Mouse (Mus musculus) urinary bladder, postnatal 25 days (tissue): ENCODE results near the gene Pik3c2b.

Source experiments
- DNase-seq: peaks from one replicate; pipeline ENCODE4 v3.0.0; 2022; ENCODE audit warnings: low spot score

Pik3c2b gene

GRCm38 (mm10) chr1:133100980-133101798, 55.7 kb downstream of the Pik3c2b start:
- DNase-seq, result peak; percentile 76

DNA sequence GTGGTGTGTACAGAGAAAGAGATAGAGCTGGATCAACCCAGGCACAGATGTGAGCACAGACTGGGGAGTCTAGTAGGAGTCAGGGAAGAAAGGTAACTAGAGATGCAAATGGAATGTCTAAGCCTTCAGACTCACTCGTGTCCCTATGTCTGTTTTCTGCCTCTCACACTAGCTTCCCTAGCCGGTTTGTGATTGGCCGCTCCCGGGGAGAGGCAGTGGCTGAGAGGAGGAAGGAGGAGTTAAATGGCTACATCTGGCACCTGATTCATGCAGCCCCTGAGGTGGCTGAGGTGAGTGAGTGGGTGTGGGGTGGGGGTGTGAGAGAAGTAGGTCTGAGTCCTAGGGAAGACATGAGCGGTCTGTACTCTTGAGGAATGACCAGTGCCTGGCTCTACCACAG, 56.6 kb downstream of the Pik3c2b start:
- no peak for DNase-seq

GRCm38 (mm10) chr1:133103315-133103714, 57.8 kb downstream of the Pik3c2b start:
- DNase-seq, result no peak

- no peak for DNase-seq
Observed at GRCm38 (mm10) chr1:133103871-133104270, 58.4 kb downstream of the Pik3c2b start.

DNA sequence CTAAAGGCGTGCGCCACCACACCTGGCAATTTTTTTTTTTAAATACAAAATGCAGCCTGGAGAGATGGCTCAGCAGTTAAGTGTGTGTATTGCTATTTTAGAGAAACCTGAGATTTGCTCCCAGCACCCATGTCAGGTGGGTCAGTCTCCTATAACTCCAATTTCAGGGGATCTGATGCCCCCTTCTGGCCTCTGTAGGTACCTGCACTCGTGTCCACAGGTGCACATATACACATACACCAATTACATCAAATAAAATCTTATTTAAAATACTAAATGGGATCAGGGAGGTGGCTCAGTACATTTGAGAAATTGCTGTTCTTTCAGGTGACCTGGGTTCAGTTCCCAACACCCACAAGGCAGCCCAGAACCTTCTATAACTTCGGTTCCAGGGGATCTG, 70.6 kb downstream of the Pik3c2b start:
- DNase-seq, result no peak

GRCm38 (mm10) chr1:133118127-133118526, 72.7 kb downstream of the Pik3c2b start:
- DNase-seq, result no peak

- DNase-seq, result no peak
Observed at GRCm38 (mm10) chr1:133118844-133119243, 73.4 kb downstream of the Pik3c2b start.

DNA sequence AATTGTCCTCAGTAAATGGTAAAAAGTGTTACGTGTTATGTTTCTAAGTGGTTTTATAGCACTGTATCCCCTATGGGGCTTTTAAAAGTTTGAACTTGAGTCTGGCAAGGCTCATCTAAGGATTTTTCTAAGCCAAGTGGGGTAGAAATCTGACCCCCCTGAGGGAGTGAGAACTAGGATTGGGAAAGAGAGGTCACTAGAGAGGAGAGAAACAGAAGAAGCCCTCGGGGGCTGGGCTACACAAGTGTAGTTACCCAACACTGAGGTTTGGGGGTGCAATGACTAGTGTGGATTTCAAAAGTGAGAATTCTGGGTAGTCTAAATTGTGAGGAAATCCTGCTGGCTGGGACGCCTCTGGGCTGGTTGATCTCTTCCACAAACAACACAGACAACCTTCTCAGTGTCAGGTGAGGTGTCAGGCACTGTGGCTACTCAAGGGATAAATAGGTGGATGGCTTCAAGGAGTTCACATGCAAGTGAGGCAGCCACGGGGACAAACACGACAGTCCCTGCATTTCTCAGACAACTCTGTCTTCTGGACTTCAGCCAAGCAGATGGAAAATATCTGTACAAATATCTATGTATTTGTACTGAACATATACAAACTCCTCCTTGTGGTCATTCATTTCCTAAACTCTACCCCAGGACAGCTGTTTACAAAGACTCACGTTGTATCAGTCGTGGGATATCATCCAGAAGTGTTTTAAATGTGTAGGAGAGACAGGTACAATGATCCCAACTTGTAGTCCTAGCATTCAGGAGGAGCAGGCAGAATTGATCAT, 74.7 kb downstream of the Pik3c2b start:
- DNase-seq, result no peak

DNA sequence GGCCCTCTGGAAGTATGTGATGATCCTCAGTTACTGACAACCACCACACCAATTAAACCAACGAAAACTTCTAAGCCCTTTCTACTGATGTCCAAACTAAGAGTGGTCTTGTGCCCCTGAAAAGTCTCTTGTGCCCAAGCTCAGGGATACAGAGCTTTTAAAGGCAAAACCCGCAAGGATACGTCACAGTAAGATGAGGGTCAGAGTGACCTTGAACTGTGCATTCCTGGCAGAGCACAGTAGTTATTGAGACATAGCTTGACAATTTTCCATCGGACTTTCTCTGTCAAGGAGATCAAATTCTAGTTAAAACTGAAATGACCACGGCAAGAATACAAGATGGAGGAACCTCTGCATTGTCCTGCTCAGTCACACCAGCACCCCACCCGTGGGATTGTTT, 75.8 kb downstream of the Pik3c2b start:
- no peak for DNase-seq

DNA sequence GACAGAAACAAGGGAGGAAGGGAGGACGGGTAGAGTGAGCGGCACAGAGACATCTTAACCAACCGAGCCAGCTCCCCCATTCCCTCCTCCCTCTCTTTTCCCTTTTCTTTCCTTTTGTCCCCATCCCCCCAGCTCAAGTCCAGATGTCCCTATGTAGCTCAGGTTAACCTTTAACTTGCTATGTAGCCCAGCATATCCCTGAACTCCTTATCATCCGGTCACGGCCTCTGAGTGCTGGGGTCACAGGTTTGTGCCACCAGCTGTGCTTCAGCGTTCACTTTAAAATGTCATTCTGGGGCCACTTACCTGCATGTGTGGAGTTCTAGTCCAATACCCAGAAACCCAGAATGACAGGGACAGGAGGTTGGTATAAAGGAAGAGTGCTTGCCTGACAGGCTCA, 78.7 kb downstream of the Pik3c2b start:
- DNase-seq, result no peak

- DNase-seq, result no peak
Observed at GRCm38 (mm10) chr1:133125640-133126364, 80.3 kb downstream of the Pik3c2b start.

- DNase-seq, result no peak
Observed at GRCm38 (mm10) chr1:133126365-133126740, 80.9 kb downstream of the Pik3c2b start.

- DNase-seq, result no peak
Observed at GRCm38 (mm10) chr1:133127328-133127727, 81.9 kb downstream of the Pik3c2b start.

DNA sequence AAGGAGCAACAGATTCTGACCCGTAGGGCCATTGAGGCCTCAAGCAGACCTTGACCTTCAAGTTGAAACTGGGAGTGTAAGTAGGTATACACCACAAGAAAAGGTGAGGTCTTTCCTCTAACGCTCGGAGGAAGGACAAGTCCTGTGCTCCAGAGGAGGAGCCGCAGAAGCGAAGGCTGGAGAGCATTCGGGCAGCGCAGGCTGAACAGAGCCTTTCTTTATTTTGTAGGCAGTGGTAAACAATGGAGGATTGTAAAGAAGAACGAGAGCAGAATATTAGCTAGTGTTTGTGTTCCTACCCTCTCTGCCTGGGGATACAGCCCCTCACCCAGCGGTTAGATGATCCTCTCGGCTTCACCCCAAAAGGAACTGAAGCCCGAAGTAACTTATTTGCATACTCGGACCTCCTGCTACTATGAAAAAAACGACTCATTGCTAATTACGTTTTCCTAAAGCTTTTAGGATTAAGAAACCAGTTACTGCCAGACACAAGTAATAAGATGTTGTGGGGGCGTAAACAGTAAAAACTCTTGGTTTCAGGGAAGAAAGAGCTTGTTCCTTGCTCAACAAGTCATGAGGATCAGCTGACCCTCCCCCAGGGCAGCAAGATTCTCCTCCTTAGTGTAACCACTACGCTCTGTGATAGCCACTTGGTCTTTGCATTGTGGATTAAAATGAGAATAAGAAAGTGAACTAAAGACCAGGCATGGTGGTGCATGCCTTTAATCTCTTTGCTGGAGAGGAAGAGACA, 84.2 kb downstream of the Pik3c2b start:
- no peak for DNase-seq

DNA sequence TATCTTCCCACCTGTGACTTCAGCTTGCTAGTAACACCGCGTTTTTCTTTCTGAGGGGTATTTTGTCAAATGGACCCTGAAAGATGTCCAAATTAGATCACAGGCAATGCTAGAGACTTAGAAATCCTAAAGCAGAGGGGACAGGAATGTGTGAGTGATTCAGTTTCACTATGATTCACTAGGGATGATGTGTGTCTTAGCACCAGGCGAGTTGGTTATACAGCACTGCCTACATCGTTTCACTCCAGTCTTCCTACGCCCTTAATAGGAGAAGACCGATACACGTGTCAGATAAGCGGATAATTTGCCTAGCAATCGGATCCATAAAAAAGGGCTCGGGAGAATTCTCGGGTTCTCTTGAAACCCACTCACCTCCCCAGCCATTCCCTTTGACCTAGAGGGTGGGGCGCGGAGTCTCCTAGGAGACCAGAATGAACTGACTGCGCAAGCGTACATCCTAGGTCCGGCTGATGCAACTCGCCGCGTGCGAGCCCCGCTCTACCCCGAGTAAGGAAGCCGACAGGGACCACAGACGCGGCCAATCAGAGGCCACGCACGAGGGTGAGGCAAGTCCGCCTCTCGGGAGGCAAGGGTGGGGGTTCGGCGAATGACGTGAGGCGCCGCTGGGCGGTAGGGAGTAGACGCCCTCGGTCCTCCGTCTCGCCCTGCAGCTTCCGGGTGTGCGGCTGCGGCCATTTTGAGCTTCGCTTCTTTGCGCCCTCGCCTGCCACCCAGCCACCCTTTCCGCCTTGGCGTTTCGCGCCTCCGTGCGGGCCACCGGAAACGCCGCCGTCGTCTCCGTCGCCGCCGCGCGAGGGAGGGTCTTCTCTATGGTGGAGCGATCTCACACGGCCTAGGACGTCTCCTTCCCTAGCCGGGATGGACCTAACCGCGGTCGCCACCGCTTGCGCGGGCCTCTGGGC, 85.4 kb downstream of the Pik3c2b start, which contains the start of gene Ppp1r15b:
TSS of gene Ppp1r15b (plus strand) at position 506 of the 923 bp plus-strand sequence.
- DNase-seq, result peak; percentile 91

DNA sequence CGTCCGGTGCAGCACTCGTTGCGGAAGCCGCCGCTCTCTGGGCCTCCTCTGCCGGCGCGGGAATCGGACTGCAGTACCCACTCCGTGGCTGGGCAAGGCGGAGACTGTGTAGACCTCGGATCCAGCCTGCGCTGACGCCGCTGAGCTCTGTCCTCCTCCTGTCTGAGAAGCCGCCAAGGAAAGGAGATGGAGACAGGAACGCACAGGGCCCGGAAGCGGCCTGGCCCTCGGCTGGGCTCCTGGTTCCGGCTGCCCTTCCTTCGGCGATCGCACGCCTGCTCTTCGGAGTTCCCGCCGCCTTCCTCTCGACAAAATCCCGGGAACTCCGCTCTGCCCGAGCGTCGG, 86.1 kb downstream of the Pik3c2b start:
- no peak for DNase-seq

GRCm38 (mm10) chr1:133131936-133132335, 86.5 kb downstream of the Pik3c2b start:
- DNase-seq, result no peak

GRCm38 (mm10) chr1:133132388-133133326, 87.2 kb downstream of the Pik3c2b start:
- no peak for DNase-seq

GRCm38 (mm10) chr1:133133425-133133824, 88.0 kb downstream of the Pik3c2b start:
- DNase-seq, result no peak

- no peak for DNase-seq
Observed at GRCm38 (mm10) chr1:133134071-133134470, 88.6 kb downstream of the Pik3c2b start.
